Mouse (Mus musculus) CH12.LX (cell line): Measurements from ENCODE around the gene Rapgef4.

Experiments
- CTCF ChIP-seq, 2 experiments: IDR thresholded peaks in 1 of 2; conservative IDR thresholded peaks in 1 of 2; 2 replicates each; pipeline ENCODE4 v1.5.1; 2011 to 2012; ENCODE audit warnings: low read depth in 2 of 2, low read length in 2 of 2, improper control_type of control experiment in 1 of 2, inconsistent platforms in 1 of 2, mild to moderate bottlenecking in 1 of 2, moderate library complexity in 1 of 2
- POLR2A ChIP-seq: IDR thresholded peaks from 2 replicates; pipeline ENCODE4 v1.6.1; 2011; ENCODE audit warnings: low read depth, mild to moderate bottlenecking, improper control_type of control experiment, low read length
- POLR2AphosphoS2 ChIP-seq: IDR thresholded peaks from 2 replicates; pipeline ENCODE4 v1.6.1; 2011; ENCODE audit warnings: low read depth, low read length, improper control_type of control experiment
- TBP ChIP-seq: conservative IDR thresholded peaks from 2 replicates; pipeline ENCODE4 v1.6.1; 2011; ENCODE audit warnings: low read depth, low read length, improper control_type of control experiment
- TCF12 ChIP-seq: IDR thresholded peaks from 2 replicates; pipeline ENCODE4 v1.6.1; 2014; ENCODE audit warnings: low read depth, mild to moderate bottlenecking, inconsistent platforms, low read length, improper control_type of control experiment

DNA sequence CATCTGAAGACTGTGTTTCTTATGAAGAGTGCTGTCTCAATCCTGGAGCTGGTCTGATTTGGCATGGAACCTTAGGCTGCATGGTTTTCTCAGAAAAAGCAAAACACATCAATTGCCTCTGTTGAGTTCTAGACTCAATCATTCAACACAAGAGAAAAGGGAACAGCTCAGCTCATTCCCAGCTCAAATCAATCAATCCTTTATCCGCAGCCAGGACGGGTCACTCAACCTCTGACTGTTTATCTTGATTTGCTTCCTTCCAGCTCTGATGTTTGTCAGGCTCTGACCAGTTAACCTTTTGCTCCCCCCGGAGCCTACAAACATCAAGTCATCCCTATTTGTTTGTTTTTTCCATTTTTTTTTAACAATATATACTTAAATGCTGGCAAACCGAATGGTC lies 192.8 kb downstream of the Rapgef4 start:
- no peak for TF ChIP-seq CTCF (conservative IDR thresholded peaks at IDR 0.05 in 1 of 2, IDR thresholded peaks at IDR 0.05 in 1 of 2; ENCODE audit: low read depth in 2 of 2, low read length in 2 of 2)
- no peak for TF ChIP-seq POLR2AphosphoS2
- no peak for TF ChIP-seq POLR2A
- TF ChIP-seq TBP: no peak
- no peak for TF ChIP-seq TCF12
